Mouse (Mus musculus) neural tube, embryonic 14.5 days (tissue): ENCODE data around the gene Parp16. TPM values are rescaled to one million over a fixed set of nuclear protein-coding genes. Genes with fewer than 3 reads are reported as not detected.

Source experiments
- ATAC-seq: fragments of 200-750 bp; cut with Nextera tagmentation; 2 replicates; pipeline ENCODE4 v1.8.0; 2017; ENCODE audit warnings: low read depth, mild to moderate bottlenecking, moderate TSS enrichment, moderate library complexity
- H3K27ac ChIP-seq: fragments of 300-500 bp; sonication (generic); 2 replicates; pipeline ENCODE4 v1.5.1; 2014; ENCODE audit warnings: low read depth, mild to moderate bottlenecking, control low read depth, low read length, moderate library complexity, mixed read lengths
- H3K27me3 ChIP-seq: fragments of 300-500 bp; sonication (generic); 2 replicates; pipeline ENCODE4 v1.6.1; 2014; ENCODE audit warnings: low read length; ENCODE audit not compliant: control insufficient read depth, insufficient read depth
- H3K36me3 ChIP-seq: fragments of 300-500 bp; sonication (generic); 2 replicates; pipeline ENCODE4 v1.6.1; 2014; ENCODE audit warnings: low read length, mixed read lengths; ENCODE audit not compliant: control insufficient read depth, insufficient read depth
- H3K4me1 ChIP-seq: fragments of 300-500 bp; sonication (generic); 2 replicates; pipeline ENCODE4 v1.6.1; 2014; ENCODE audit warnings: low read length; ENCODE audit not compliant: control insufficient read depth, insufficient read depth
- H3K4me2 ChIP-seq: fragments of 300-500 bp; sonication (generic); 2 replicates; pipeline ENCODE4 v1.6.1; 2014; ENCODE audit warnings: mild to moderate bottlenecking, low read depth, low read length, control low read depth
- H3K4me3 ChIP-seq: fragments of 300-500 bp; sonication (generic); 2 replicates; pipeline ENCODE4 v1.5.1; 2014; ENCODE audit warnings: low read depth, low read length, control low read depth, mixed read lengths
- H3K9ac ChIP-seq: fragments of 300-500 bp; sonication (generic); replicated peaks from 2 replicates; pipeline ENCODE4 v1.6.1; 2014; ENCODE audit warnings: low read depth, mild to moderate bottlenecking, control low read depth, low read length, mixed read lengths
- H3K9me3 ChIP-seq: fragments of 300-500 bp; sonication (generic); 2 replicates; pipeline ENCODE4 v1.6.1; 2016; ENCODE audit warnings: low read length; ENCODE audit not compliant: control insufficient read depth
- WGBS: fragments of 180-500 bp; shearing (Covaris S2); extraction: QIAGEN DNeasy Blood & Tissue Kit; methylation state at CpG from one replicate; pipeline ENCODE4 v1.1.7; 2014; 5-methylcytosine and 5-hydroxymethylcytosine counted together
- polyA plus RNA-seq: library from polyadenylated mRNA; unstranded; fragments of >200 nt; fragmentation: Nextera tagmentation; extraction: Ambion mirVana; gene quantifications from 2 replicates; pipeline ENCODE4 v1.2.1, GENCODE M21; 2014

The Parp16 gene
- polyA plus RNA-seq, 1 experiment from 2014 or later = 6.7 TPM

- no peak overlapping the region for H3K9ac ChIP-seq
- no peak overlapping the region for H3K4me3 ChIP-seq
- no peaks in the 10 kb centered on the region for H3K36me3 ChIP-seq
- no peak overlapping the region for H3K4me2 ChIP-seq
- 67% methylated on average over 5 of the region's 5 CpGs for WGBS
- peaks cover 14% of the 10 kb centered on the region; the same call in 1 of the 2 replicates for H3K4me1 ChIP-seq
- no peak overlapping the region for H3K27ac ChIP-seq
- no peaks in the 10 kb centered on the region for H3K27me3 ChIP-seq
- ATAC-seq = no peak
- no peaks in the 10 kb centered on the region for H3K9me3 ChIP-seq
Measured at GRCm38 (mm10) chr9:65241973-65242372, 46.8 kb downstream of the Parp16 start.

GRCm38 (mm10) chr9:65243249-65243648 lies 48.1 kb downstream of the Parp16 start:
- no peak overlapping the region for H3K4me2 ChIP-seq
- no peaks in the 10 kb centered on the region for H3K9me3 ChIP-seq
- no peak overlapping the region for H3K9ac ChIP-seq
- no peaks in the 10 kb centered on the region for H3K27me3 ChIP-seq
- WGBS = 41% methylated on average over 4 of the region's 4 CpGs
- peaks cover 8% of the 10 kb centered on the region; the same call in 1 of the 2 replicates for H3K4me1 ChIP-seq
- no peaks in the 10 kb centered on the region for H3K36me3 ChIP-seq
- H3K4me3 ChIP-seq = no peak overlapping the region
- no peak for ATAC-seq
- peak overlapping the region; percentile 23; the same call in 1 of the 2 replicates for H3K27ac ChIP-seq

- Histone ChIP-seq H3K4me1 (0 out of 2 replicates have a peak, but pooled peaks cover 2% of the 10 kb centered on the region), H3K9me3 (no peaks in the 10 kb centered on the region), H3K4me2 (no peak overlapping the region), H3K4me3 (no peak overlapping the region), H3K27ac (no peak overlapping the region), H3K36me3 (no peaks in the 10 kb centered on the region), H3K9ac (no peak overlapping the region), H3K27me3 (no peaks in the 10 kb centered on the region)
- 52% methylated on average over 9 of the region's 9 CpGs for WGBS
- ATAC-seq = no peak
Measured at GRCm38 (mm10) chr9:65244036-65244806, 49.1 kb downstream of the Parp16 start.

- ATAC-seq = no peak
- Histone ChIP-seq H3K27me3 (no peaks in the 10 kb centered on the region), H3K27ac (no peak overlapping the region), H3K36me3 (no peaks in the 10 kb centered on the region), H3K4me2 (no peak overlapping the region), H3K9me3 (no peaks in the 10 kb centered on the region), H3K4me1 (0 out of 2 replicates have a peak, but pooled peaks cover 2% of the 10 kb centered on the region), H3K4me3 (no peak overlapping the region), H3K9ac (no peak overlapping the region)
- 76% methylated on average over 16 of the region's 16 CpGs for WGBS
Measured at GRCm38 (mm10) chr9:65247502-65248376, 52.6 kb downstream of the Parp16 start.

- H3K36me3 ChIP-seq = no peaks in the 10 kb centered on the region
- H3K4me2 ChIP-seq = no peak overlapping the region
- ATAC-seq = no peak
- 87% methylated on average over 5 of the region's 5 CpGs for WGBS
- H3K9me3 ChIP-seq = no peaks in the 10 kb centered on the region
- 0 out of 2 replicates have a peak, but pooled peaks cover 2% of the 10 kb centered on the region for H3K4me1 ChIP-seq
- H3K27me3 ChIP-seq = no peaks in the 10 kb centered on the region
- no peak overlapping the region for H3K4me3 ChIP-seq
- H3K9ac ChIP-seq = no peak overlapping the region
- no peak overlapping the region for H3K27ac ChIP-seq
Measured at GRCm38 (mm10) chr9:65248377-65248690, 53.2 kb downstream of the Parp16 start.

- Histone ChIP-seq H3K36me3 (no peaks in the 10 kb centered on the region), H3K9ac (no peak overlapping the region), H3K27ac (no peak overlapping the region), H3K27me3 (no peaks in the 10 kb centered on the region), H3K9me3 (no peaks in the 10 kb centered on the region), H3K4me3 (no peak overlapping the region), H3K4me2 (no peak overlapping the region), H3K4me1 (no peaks in the 10 kb centered on the region)
- no peak for ATAC-seq
- WGBS = 67% methylated on average over 3 of the region's 3 CpGs
Measured at GRCm38 (mm10) chr9:65252026-65252425, 56.9 kb downstream of the Parp16 start.

GRCm38 (mm10) chr9:65255906-65256600 lies 60.9 kb downstream of the Parp16 start:
- ATAC-seq = no peak
- Histone ChIP-seq H3K36me3 (no peaks in the 10 kb centered on the region), H3K4me1 (no peaks in the 10 kb centered on the region), H3K4me2 (no peak overlapping the region), H3K9ac (no peak overlapping the region), H3K27me3 (no peaks in the 10 kb centered on the region), H3K4me3 (no peak overlapping the region), H3K9me3 (no peaks in the 10 kb centered on the region), H3K27ac (no peak overlapping the region)
- 64% methylated on average over 11 of the region's 11 CpGs for WGBS

GRCm38 (mm10) chr9:65257218-65257910 lies 62.2 kb downstream of the Parp16 start:
- WGBS = 67% methylated on average over 9 of the region's 9 CpGs
- H3K4me1 ChIP-seq = no peaks in the 10 kb centered on the region
- no peaks in the 10 kb centered on the region for H3K9me3 ChIP-seq

More at GRCm38 (mm10) chr9:65257218-65257910, 62.2 kb downstream of the Parp16 start:
- Histone ChIP-seq H3K36me3 (no peaks in the 10 kb centered on the region), H3K27ac (no peak overlapping the region), H3K4me2 (no peak overlapping the region), H3K9ac (no peak overlapping the region), H3K27me3 (no peaks in the 10 kb centered on the region), H3K4me3 (no peak overlapping the region)
- no peak for ATAC-seq
